Mouse (Mus musculus) forelimb bud, embryonic 11.5 days (tissue): ENCODE measurements at regions not wholly inside any gene's neighbourhood (a gene's known extent, or its start where the extent isn't known, plus 50 kb on each side); places are given as distances from the start of the nearest gene placed in this dataset.

Experiments
- DNase-seq: peaks from one replicate; pipeline ENCODE4 v3.0.0-alpha.2; 2012; ENCODE audit warnings: low read depth, low spot score

GRCm38 (mm10) chr17:47225306-47226269, 143.1 kb upstream of the Mrps10 start:
- DNase-seq: no peak

- DNase-seq: no peak
Measured at GRCm38 (mm10) chr17:47221068-47221796, 147.5 kb upstream of the Mrps10 start.

- no peak for DNase-seq
Measured at GRCm38 (mm10) chr17:47219846-47220245, 148.8 kb upstream of the Mrps10 start.

- DNase-seq: no peak
Measured at GRCm38 (mm10) chr17:47216490-47216889, 152.2 kb upstream of the Mrps10 start.

- DNase-seq: no peak
Measured at GRCm38 (mm10) chr17:47215841-47216240, 152.8 kb upstream of the Mrps10 start.

DNA sequence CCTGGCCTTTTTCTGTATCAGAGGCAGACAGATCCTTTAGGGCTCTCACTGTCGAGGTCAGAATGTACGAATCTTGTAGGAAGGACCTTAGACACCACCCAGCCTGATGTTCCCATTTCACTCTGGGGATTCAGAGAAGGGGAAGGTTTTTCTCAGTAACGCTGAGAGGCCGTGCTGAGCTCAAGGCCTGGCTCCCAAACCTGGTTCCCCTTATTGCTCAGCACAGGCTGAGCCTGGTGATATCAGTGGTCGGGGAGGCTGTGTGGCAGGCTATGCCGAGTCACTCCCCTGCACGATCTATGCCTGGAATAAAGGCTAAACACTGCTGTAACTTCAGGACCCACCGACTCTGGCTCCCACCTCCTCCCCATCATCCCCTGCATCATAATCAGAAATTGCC, 154.6 kb upstream of the Mrps10 start:
- DNase-seq: no peak

DNA sequence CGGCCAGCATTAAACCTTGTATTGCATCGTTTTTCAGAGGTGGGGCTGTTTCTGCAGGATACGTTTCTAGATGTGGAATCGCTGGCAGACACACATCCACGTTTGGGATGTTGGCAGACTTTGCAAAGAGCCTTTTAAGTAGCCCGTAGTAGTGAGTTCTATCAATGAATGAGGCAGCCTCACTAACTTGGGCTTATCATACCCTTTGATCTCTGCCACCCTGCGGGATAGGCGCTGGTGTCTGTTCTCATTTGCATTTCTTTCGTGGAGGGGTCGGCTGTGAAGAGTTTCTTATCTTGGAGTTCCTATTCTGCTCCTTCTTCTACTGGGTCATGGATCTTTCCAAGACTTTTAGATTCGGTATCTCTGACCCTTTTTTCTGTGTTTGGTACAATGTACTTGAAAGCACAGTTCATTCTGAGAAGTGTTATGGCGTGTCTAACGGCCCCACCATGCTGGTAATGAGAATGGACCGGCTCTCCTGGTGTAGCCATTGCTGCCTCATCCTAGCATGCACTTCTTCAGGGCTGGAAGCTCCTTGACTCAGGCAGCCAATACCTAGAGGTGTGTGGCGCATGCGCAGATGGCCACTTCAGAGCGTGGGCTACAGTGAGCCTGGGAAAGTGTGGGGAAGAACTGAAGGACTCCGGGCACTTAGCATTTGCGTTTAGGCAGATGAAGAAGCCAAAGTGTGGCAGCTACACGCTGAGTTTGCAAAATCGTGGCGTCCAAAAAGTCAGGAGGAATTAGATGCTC, 158.1 kb upstream of the Mrps10 start:
- no peak for DNase-seq

- no peak for DNase-seq
Measured at GRCm38 (mm10) chr17:47208886-47209585, 159.7 kb upstream of the Mrps10 start.

DNA sequence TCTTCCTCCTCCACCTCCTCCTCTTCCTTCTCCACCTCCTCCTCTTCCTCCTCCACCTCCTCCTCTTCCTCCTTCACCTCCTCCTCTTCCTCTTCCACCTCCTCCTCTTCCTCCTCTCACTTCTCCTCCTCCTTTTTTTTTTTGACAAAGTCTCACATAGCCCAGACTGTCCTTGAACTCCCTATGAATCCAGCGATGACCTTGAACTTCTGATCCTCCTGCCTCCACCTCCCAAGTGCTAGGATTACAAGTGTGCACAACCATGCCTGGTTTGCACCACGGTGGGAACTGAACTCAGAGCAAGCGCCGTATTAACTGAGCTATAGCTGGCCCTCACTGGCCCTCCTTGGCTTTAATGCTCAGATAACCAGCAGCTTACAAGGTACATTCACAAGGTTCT, 161.2 kb upstream of the Mrps10 start:
- no peak for DNase-seq

DNA sequence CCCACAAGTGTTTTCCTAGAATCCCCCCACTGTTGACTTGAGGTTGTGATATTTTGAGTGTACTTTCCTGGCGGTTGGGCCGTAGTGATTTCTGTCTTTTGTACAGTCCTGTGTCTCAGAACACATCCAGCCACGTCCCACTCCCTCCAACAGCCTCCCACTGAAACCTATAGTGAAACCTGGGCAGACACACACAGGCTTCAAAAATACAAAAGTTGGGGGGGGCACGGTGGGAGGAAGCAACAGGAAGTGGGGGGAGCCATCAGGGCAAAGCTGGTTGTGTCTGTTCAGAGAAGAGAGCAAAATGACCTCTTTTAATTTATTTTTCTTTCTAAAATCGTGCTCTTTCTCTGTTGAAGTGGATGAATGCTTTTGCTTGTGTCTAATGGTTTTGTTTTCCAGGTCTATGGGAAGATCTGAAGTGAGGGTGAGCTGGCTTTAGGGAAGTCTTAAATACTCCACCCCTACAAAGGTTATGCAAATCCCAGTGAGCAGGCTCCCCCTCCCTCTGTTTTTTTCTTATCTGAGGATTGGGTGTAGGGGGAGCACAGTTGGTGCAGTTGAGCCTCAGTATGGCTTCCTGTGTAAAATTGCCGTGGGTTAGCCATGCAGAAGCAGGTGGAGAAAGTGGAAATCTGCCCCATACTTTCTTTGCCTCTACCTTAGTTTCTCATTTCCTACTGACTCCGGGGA, 164.1 kb upstream of the Mrps10 start:
- DNase-seq: no peak

DNA sequence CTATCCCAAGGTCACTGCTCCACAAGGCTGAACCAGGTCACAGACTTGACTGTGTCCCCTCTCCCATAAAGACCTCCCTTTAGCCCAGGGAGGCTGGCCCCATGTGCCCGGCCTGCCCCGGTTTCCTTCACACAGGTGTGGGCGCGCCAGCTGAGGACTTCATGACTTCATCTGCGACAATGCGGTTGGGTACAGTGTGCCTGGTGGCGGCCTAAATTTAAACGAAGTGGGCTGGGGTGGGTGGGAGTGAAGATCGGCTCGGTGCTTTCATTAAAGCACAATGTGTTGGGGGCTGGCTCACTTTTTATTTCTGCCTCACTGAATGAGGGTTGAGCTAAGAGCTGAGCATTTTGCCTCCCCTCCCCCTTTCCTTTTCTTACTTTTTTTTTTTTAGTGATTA, 169.5 kb upstream of the Mrps10 start:
- no peak for DNase-seq

DNA sequence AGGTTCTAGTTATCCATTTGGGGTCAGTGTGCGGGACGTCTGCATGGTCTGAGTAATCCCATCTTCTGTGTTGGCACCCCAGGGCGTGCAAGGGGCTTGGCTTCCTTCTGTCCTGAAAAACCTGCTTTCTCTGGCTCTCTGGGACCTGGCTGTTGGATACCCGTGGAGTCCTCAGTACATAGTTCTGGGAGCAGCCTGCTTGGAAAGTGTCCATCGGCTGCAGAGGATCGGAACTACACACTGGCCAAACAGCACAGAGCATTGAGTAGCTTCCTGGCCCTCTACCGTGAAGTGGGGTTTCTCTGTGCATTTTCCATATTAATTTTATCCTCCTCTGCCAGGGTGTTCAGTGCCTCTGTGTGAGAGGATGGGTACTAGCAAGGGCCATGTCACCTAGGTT, 170.7 kb upstream of the Mrps10 start:
- DNase-seq: no peak

GRCm38 (mm10) chr17:47196992-47197391, 171.7 kb upstream of the Mrps10 start:
- DNase-seq: no peak

DNA sequence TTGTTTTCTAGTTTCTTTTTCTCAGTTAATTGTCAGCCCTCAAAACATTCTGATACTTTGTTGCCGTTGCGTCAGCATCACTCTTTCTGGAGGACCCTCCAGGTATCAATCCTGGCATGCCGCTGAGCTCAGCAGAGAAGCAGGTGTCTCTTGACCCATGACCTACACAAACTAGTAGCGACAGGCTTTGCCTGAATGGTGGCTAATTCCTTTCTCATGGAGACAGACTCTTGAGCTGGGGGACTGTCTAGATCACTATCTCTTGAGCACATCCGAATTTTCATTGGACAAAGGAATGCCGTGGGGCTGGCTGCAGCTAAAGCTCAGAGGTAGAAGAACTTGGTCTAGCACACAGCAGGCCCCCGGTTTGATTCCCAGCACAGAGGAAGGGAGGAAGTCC, 172.7 kb upstream of the Mrps10 start:
- DNase-seq: peak; percentile 36

DNA sequence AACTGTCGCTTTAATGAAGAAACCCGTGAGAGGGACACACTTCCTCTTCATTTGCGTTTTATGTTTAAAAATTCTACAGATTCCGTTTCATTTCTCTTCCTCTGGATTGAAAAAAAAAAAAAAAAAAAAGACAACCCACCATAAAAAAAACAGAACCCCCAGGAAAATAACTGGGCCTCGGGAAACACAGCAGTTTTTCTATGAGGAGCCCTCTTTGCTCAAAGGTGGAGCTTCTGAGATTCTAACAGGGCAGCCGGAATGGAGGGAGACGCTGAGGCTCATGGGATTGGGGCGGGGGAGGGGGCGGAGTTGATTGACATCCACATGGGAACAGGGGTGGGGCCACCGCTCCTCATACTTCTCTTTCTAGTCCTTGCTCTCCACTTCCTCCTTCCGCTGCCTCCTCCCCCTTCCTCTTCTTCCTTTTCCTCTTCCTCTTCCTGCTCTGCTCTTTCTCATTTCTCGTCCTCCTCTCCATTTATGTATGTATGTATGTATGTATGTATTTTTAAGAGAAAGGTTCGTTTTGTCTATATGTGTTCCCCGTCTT, 174.1 kb upstream of the Mrps10 start:
- no peak for DNase-seq

DNA sequence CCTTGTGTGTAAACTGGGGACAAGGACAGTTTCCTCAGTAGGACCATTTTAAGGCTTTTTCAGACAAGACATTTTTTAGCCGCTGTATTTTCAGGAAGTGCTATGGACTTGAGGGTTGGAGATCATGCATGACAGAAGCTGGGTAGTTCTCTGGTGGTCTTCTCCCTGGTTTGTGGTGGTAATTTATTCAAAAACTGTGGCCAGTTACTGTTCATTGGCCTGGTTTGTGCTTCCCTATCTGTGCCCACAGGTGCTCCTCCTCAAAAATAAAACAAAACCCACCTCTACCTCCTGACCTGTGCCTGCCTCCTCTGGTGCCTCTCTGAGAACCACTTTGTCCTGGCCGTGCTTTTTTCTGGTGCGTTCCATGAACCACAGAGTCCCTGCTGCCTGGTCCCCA, 177.3 kb upstream of the Mrps10 start:
- no peak for DNase-seq

GRCm38 (mm10) chr17:47189770-47190169, 178.9 kb upstream of the Mrps10 start:
- DNase-seq: no peak

- DNase-seq: no peak
Measured at GRCm38 (mm10) chr17:47184148-47184547, 173.8 kb upstream of the Ubr2 start.

DNA sequence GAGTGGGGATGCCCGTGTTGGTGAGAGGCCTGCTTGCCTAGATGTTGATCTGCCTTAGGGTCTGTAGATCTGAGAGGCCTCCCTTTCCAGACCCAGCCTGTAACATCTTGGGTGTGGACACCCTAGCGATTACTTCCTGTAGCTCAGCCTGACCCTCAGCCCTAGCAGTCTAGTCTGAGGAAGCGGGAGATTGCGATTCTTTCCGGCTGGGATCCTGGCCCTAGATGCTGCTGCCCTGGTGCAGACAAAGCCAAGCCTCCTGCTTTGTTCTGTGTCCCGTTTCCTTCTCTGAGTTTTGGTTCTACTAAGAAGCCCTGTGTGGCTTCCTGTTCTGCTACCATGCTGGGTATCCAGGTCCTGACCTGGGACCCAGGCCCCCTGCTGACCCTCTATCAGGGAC, 171.8 kb upstream of the Ubr2 start:
- DNase-seq: no peak

GRCm38 (mm10) chr17:47179410-47179809, 169.1 kb upstream of the Ubr2 start:
- DNase-seq: peak; percentile 26

DNA sequence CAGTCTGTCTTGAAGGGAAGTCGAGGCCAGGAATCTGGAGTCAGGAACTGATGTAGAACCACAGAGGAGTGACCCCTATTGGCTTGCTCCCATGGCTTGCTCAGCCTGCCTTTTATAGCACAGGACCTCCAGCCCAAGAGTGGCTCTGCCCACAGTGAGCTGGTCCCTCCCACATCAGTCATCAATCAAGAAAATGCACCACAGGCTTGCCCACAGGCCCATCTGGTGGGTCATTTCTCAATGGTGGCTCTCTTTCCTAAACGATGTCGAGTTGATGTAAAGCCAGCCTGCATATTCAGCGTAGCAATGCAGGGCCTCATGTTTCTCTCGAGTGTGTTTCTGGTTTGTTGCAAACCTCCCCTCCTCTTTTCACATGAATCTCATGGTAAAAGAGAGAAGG, 168.3 kb upstream of the Ubr2 start:
- no peak for DNase-seq
